Mouse (Mus musculus) heart, postnatal 0 days (tissue): ENCODE results near the gene Itga11. TPM values are rescaled to one million over a fixed set of nuclear protein-coding genes. Genes with fewer than 3 reads are reported as not detected.

Experiments
- ATAC-seq: fragments of 200-750 bp; cut with Nextera tagmentation; 2 replicates; pipeline ENCODE4 v1.8.0; 2017; ENCODE audit warnings: low read depth, moderate number of reproducible peaks, moderate library complexity; ENCODE audit not compliant: insufficient read depth
- DNase-seq: peaks from one replicate; pipeline ENCODE4 v3.0.0-alpha.2; 2016; ENCODE audit warnings: low spot score
- H3K27ac ChIP-seq: fragments of 300-500 bp; sonication (generic); 2 replicates; pipeline ENCODE4 v1.5.1; 2014; ENCODE audit warnings: low read depth, mild to moderate bottlenecking
- H3K27me3 ChIP-seq: fragments of 300-500 bp; sonication (generic); 2 replicates; pipeline ENCODE4 v1.6.1; 2014; ENCODE audit warnings: low read length, mixed read lengths; ENCODE audit not compliant: control insufficient read depth, insufficient read depth
- H3K36me3 ChIP-seq: fragments of 300-500 bp; sonication (generic); replicated peaks from 2 replicates; pipeline ENCODE4 v1.6.1; 2014; ENCODE audit warnings: low read length, mixed read lengths; ENCODE audit not compliant: control insufficient read depth, insufficient read depth
- H3K4me1 ChIP-seq: fragments of 300-500 bp; sonication (generic); 2 replicates; pipeline ENCODE4 v1.6.1; 2014; ENCODE audit warnings: antibody characterized with exemption; ENCODE audit not compliant: control insufficient read depth, insufficient read depth
- H3K4me2 ChIP-seq: fragments of 300-500 bp; sonication (generic); 2 replicates; pipeline ENCODE4 v1.6.1; 2014; ENCODE audit warnings: low read depth, mild to moderate bottlenecking, low read length, moderate library complexity
- H3K4me3 ChIP-seq: fragments of 300-500 bp; sonication (generic); 2 replicates; pipeline ENCODE4 v1.5.1; 2014; ENCODE audit warnings: low read depth, low read length
- H3K9ac ChIP-seq: fragments of 300-500 bp; sonication (generic); replicated peaks from 2 replicates; pipeline ENCODE4 v1.6.1; 2014; ENCODE audit warnings: low read depth, low read length, mixed read lengths
- H3K9me3 ChIP-seq: fragments of 300-500 bp; sonication (generic); replicated peaks from 2 replicates; pipeline ENCODE4 v1.6.1; 2016; ENCODE audit warnings: low read length; ENCODE audit not compliant: control insufficient read depth
- CTCF ChIP-seq: IDR thresholded peaks from 2 replicates; pipeline ENCODE4 v1.5.1; 2016; ENCODE audit warnings: antibody characterized with exemption, control low read depth, low read depth
- EP300 ChIP-seq: IDR thresholded peaks from 2 replicates; pipeline ENCODE4 v1.6.1; 2016; ENCODE audit warnings: antibody characterized with exemption, low read depth
- WGBS: fragments of 180-500 bp; shearing (Covaris S2); extraction: QIAGEN DNeasy Blood & Tissue Kit; methylation state at CpG from one replicate; pipeline ENCODE4 v1.1.7; 2014; 5-methylcytosine and 5-hydroxymethylcytosine counted together
- polyA plus RNA-seq: library from polyadenylated mRNA; unstranded; fragments of >200 nt; fragmentation: Nextera tagmentation; extraction: Ambion mirVana; gene quantifications from 2 replicates; pipeline ENCODE4 v1.2.1, GENCODE M21; 2015
- total RNA-seq: library from RNA; depleted of rRNA; stranded (reverse); fragments of >200 nt; gene quantifications from 2 replicates; pipeline ENCODE4 v1.2.3, GENCODE M21; 2014; ENCODE audit warnings: low replicate concordance

Gene Itga11
- total and polyA plus RNA-seq, 2 experiments from 2014 or later, result 0.07 to 0.65 TPM

DNA sequence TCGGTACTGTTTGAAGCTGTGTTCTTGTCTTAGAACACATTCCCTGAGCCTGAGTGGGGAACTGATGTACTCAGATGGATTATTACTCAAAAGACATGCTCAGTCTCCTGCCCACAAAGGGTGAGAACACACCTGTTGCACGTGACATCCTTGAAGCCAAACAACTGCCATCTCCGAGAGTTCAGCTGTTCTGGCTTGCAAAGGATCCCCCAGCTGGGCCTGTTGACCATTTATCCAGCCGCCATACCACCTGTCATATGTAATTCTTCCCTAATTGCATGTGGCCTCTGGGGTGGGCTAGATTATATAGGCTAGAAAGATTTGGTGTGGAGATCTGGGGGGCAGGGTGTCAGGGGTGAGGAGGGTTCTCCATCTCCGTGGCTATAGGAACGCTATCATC lies 143.2 kb downstream of the Itga11 start:
- ATAC-seq, result no peak
- 90% methylated on average over 6 of the region's 6 CpGs for WGBS
- no peak for TF ChIP-seq CTCF
- no peak for TF ChIP-seq EP300

DNA sequence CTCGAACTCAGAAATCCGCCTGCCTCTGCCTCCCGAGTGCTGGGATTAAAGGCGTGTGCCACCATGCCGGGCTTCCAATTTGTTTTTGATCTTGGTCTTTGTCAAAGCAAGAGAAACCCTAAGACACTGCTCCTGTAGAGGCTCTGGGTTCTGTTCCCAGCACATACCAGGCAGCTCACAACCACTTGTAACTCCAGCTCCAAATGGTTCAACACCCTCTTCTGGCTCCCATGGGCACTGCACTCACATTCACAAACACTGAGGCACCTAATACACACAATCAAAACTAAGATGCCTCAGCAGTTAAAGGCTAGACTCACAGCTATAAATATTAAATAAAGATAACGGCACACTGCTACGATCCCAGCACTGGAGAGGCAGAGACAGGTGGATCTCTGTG lies 144.2 kb downstream of the Itga11 start:
- Histone ChIP-seq H3K4me1 (peaks cover 16% of the 10 kb centered on the region), H3K4me3 (no peak overlapping the region), H3K9me3 (no peaks in the 10 kb centered on the region), H3K9ac (no peak overlapping the region), H3K4me2 (no peak overlapping the region), H3K36me3 (no peaks in the 10 kb centered on the region), H3K27ac (no peak overlapping the region), H3K27me3 (no peaks in the 10 kb centered on the region)
- no peak for TF ChIP-seq CTCF
- TF ChIP-seq EP300, result no peak
- DNase-seq, result no peak
- no peak for ATAC-seq
- 96% methylated on average over 7 of the region's 7 CpGs for WGBS

More for the DNA sequence above, 143.2 kb downstream of the Itga11 start:
- Histone ChIP-seq H3K4me3 (no peak overlapping the region), H3K36me3 (no peaks in the 10 kb centered on the region), H3K27me3 (no peaks in the 10 kb centered on the region), H3K4me1 (peaks cover 18% of the 10 kb centered on the region), H3K9ac (no peak overlapping the region), H3K4me2 (no peak overlapping the region), H3K9me3 (no peaks in the 10 kb centered on the region), H3K27ac (no peak overlapping the region)
- no peak for DNase-seq

DNA sequence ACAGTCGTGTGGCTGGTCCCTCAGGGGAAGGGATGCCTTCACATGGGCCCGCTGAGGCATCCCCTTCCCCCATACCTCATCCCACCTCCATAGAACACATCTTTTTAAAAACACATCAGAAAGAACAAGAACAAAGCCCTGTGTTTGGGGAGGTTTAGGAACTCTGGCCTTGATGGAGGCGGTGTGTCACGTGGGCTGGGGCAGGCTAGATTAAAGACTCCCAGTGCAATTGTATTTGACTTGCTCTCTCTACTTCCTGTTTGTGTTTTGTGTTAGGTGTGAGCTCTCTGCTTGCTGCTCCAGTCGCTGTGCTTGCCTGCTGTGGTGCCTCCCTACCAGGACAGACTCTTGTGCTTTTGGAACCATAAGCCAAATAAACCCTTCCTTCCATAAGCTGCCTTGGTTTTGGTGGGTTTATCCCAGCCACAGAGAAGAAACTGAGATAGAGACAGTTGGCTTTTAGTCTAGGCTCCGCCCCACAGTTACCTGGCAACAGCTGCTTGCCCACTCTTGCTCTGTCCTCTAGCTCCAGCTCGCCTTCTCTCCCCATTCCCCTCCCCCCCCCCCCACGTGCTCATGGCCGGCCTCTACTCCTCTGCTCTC lies 148.3 kb downstream of the Itga11 start:
- Histone ChIP-seq H3K4me1 (peaks cover 5% of the 10 kb centered on the region; the same call in 1 of the 2 replicates), H3K4me3 (no peak overlapping the region), H3K9ac (no peak overlapping the region), H3K9me3 (no peaks in the 10 kb centered on the region), H3K27me3 (no peaks in the 10 kb centered on the region), H3K27ac (no peak overlapping the region), H3K36me3 (no peaks in the 10 kb centered on the region), H3K4me2 (no peak overlapping the region)
- 31% methylated on average over 6 of the region's 9 CpGs for WGBS
- ATAC-seq (no peak), DNase-seq (no peak)
- no peak for TF ChIP-seq EP300
- no peak for TF ChIP-seq CTCF

DNA sequence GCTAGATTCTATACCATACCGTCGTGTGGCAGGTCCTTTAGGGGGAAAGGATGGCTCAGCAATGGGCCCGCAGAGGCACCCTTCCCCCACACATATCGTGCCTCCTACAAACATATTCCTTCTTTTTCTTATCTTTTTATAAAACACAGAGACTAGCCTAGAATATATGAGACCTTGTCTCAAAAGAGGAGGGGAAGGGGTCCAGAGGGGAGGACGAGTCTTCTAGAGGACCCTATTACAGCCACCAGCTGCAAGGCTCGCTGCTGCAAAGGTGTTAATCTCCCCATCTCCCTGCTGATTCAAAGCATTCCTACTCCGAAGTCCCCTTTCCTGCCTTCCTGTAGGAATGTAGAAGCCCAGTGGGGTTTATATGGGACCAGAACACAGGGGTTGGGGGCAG lies 148.8 kb downstream of the Itga11 start:
- no peak for ATAC-seq
- peaks cover 5% of the 10 kb centered on the region; the same call in 1 of the 2 replicates for H3K4me1 ChIP-seq
- no peaks in the 10 kb centered on the region for H3K27me3 ChIP-seq
- H3K4me3 ChIP-seq, result no peak overlapping the region
- H3K27ac ChIP-seq, result no peak overlapping the region
- H3K4me2 ChIP-seq, result no peak overlapping the region
- TF ChIP-seq CTCF, result no peak
- TF ChIP-seq EP300, result no peak
- H3K9me3 ChIP-seq, result no peaks in the 10 kb centered on the region
- H3K9ac ChIP-seq, result no peak overlapping the region
- WGBS, result 16% methylated on average over 7 of the region's 7 CpGs
- no peaks in the 10 kb centered on the region for H3K36me3 ChIP-seq
- DNase-seq, result no peak

DNA sequence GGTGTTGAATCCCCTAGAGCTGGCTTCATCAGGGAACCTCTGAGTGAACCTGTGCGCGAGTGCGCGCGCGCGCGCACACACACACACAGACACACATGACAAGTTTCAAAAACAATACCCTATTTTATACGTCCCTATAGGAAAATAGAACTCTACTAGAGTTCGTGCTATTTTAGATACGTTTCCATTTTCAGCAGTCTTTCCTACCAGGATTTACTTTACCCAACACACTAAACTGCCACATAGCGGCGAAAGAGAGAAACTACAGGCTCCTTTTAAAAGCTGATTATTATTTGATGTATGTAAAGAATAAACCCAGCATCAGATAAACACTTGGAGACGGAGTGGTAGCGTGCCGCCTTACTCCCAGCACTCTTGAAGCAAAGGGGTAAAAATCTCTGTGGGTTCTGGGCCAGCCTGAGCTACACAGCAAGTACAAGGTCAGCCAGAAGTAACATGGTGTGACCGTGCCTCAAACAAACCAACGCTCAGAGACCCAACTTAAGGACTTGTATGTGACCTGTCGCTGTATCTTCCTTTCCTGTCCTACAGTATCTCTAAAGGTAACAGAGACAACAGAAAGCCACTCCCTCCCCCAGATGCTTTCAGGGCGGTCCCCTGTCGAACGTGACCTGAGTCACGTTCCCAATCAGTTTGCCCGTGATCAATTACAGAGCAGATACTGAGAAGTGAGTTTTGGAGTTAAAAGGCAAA lies 150.5 kb downstream of the Itga11 start:
- H3K9me3 ChIP-seq, result no peaks in the 10 kb centered on the region
- TF ChIP-seq EP300 (no peak), CTCF (peak; percentile 50)
- H3K4me3 ChIP-seq, result peak overlapping the region; percentile 37
- no peaks in the 10 kb centered on the region for H3K36me3 ChIP-seq
- DNase-seq (peak; percentile 70), ATAC-seq (no peak)
- peak overlapping the region; percentile 46 for H3K27ac ChIP-seq
- H3K4me2 ChIP-seq, result peak overlapping the region; percentile 68
- WGBS, result 4% methylated on average over 24 of the region's 24 CpGs
- peaks cover 5% of the 10 kb centered on the region; the same call in 1 of the 2 replicates for H3K4me1 ChIP-seq
- no peaks in the 10 kb centered on the region for H3K27me3 ChIP-seq
- no peak overlapping the region for H3K9ac ChIP-seq
